Mouse (Mus musculus) heart, embryonic 11.5 days (tissue): ENCODE measurements around the gene Pcgf6. TPM values are rescaled to one million over a fixed set of nuclear protein-coding genes. Genes with fewer than 3 reads are reported as not detected.
"Not testable (repeated sequence)": the region's sequence is repeated elsewhere in the genome, so short reads cannot be mapped to it uniquely, and the experiment has no call there.

ENCODE experiments used
- ATAC-seq: fragments of 200-750 bp; cut with Nextera tagmentation; replicated peaks from 2 replicates; pipeline ENCODE4 v1.8.0; 2017; ENCODE audit warnings: moderate library complexity; ENCODE audit not compliant: insufficient number of reproducible peaks, low FRiP score, low TSS enrichment
- H3K27ac ChIP-seq: fragments of 300-500 bp; sonication (generic); 2 replicates; pipeline ENCODE4 v1.5.1; 2014; ENCODE audit warnings: mild to moderate bottlenecking, low read depth, low read length
- H3K27me3 ChIP-seq: fragments of 300-500 bp; sonication (generic); 2 replicates; pipeline ENCODE4 v1.6.1; 2014; ENCODE audit warnings: mild to moderate bottlenecking, low read length, mixed read lengths; ENCODE audit not compliant: control insufficient read depth, insufficient read depth
- H3K36me3 ChIP-seq: fragments of 300-500 bp; sonication (generic); 2 replicates; pipeline ENCODE4 v1.6.1; 2014; ENCODE audit warnings: mild to moderate bottlenecking, low read length, moderate library complexity, mixed read lengths; ENCODE audit not compliant: control insufficient read depth, insufficient read depth
- H3K4me1 ChIP-seq: fragments of 300-500 bp; sonication (generic); 2 replicates; pipeline ENCODE4 v1.6.1; 2014; ENCODE audit warnings: low read length; ENCODE audit not compliant: control insufficient read depth, insufficient read depth
- H3K4me2 ChIP-seq: fragments of 300-500 bp; sonication (generic); 2 replicates; pipeline ENCODE4 v1.6.1; 2014; ENCODE audit warnings: mild to moderate bottlenecking, moderate library complexity
- H3K4me3 ChIP-seq: fragments of 300-500 bp; sonication (generic); 2 replicates; pipeline ENCODE4 v1.5.1; 2014; ENCODE audit warnings: low read depth, low read length
- H3K9ac ChIP-seq: fragments of 300-500 bp; sonication (generic); 2 replicates; pipeline ENCODE4 v1.6.1; 2014; ENCODE audit warnings: mild to moderate bottlenecking, low read depth, low read length, moderate library complexity
- H3K9me3 ChIP-seq: fragments of 300-500 bp; sonication (generic); replicated peaks from 2 replicates; pipeline ENCODE4 v1.6.1; 2016; ENCODE audit warnings: low read length; ENCODE audit not compliant: control insufficient read depth
- WGBS: fragments of 180-500 bp; shearing (Covaris S2); extraction: QIAGEN DNeasy Blood & Tissue Kit; methylation state at CpG from one replicate; pipeline ENCODE4 v1.1.7; 2014; ENCODE audit not compliant: insufficient replicate concordance; 5-methylcytosine and 5-hydroxymethylcytosine counted together
- polyA plus RNA-seq: library from polyadenylated mRNA; unstranded; fragments of >200 nt; fragmentation: Nextera tagmentation; extraction: Ambion mirVana; gene quantifications from 2 replicates; pipeline ENCODE4 v1.2.1, GENCODE M21; 2014

Pcgf6 gene
- polyA plus RNA-seq, 1 experiment from 2014 or later: 14.9 TPM

DNA sequence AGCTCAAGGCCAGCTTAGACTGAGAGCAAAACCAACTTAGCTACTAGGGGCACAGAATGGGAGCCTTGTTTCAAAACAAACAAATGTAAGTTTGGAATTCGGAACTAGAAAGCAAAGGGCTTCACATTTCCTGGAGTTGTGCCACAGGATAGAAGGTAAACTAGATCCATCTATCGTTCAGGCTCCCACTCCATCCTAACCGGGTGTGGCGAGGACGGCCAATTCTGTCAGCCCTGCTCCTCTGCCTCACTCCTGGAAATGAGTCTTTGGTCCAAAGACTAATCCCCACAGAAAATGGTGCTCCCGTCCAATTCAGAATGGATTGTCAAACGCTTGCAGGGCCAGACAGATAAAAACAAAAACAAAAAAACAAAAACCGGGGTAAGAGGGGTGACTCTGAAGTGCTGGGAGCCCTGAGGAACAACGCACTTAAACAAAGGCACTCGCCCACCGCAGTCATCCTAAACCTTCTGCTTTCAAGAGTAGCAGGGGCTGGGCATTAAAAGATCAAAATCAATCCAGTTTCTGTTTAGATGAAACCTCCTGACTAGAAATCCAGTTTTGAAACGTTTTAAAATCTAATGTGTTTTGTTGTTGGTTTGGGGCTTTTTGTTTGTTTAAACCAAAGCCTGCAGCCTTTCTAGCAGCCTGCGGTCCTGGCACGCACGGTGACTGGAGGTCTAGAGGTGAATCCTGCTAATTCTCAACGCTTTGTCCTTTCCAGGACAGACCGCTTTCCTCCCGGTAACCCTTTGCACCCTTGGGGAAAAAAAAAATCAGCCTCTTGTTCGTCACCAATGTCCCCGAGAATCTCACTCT is 37.2 kb downstream of the Pcgf6 start:
- H3K4me3 ChIP-seq: peak overlapping the region; percentile 37

DNA sequence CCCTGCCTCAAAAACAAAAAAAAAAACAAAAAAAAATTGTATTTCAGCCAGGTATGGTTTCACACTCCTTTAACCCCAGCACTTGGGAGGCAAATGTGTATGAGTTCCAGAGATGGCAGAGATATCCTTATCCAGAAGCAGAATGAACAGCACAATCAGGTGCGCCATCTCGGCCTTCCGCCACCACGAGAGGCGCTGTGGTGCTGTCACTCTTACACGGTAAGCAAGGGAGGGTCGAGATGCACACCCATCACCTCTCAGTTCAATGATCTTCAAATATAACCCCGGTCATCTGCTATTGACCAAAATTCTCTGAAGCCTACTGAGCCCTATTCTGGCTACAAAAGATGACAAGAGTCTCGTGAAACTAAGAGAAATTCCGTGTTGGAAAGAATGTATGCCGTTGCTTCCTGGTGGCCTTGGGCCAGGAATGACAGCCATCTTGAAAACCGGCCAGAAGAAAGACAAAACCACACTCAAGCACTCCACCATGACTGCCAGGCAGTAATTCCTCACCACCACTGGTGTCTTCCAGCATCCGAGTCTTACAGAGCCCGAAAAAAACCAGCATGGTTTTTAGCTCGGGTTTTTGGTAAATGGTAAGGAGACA is 38.1 kb downstream of the Pcgf6 start:
- H3K27me3 ChIP-seq: peaks cover 46% of the 10 kb centered on the region
- no peak overlapping the region for H3K4me3 ChIP-seq
- H3K9ac ChIP-seq: no peak overlapping the region
- peaks cover 10% of the 10 kb centered on the region; the same call in 1 of the 2 replicates for H3K4me1 ChIP-seq
- H3K36me3 ChIP-seq: no peaks in the 10 kb centered on the region
- WGBS: 78% methylated on average over 15 of the region's 15 CpGs
- no peaks in the 10 kb centered on the region for H3K9me3 ChIP-seq
- ATAC-seq: no peak
- no peak overlapping the region for H3K4me2 ChIP-seq
- H3K27ac ChIP-seq: no peak overlapping the region

More for the DNA sequence above, 37.2 kb downstream of the Pcgf6 start:
- no peaks in the 10 kb centered on the region for H3K9me3 ChIP-seq
- H3K36me3 ChIP-seq: no peaks in the 10 kb centered on the region
- H3K27me3 ChIP-seq: peaks cover 54% of the 10 kb centered on the region
- 13% methylated on average over 20 of the region's 20 CpGs for WGBS
- H3K27ac ChIP-seq: no peak overlapping the region
- no peak overlapping the region for H3K4me2 ChIP-seq
- no peak for ATAC-seq
- H3K9ac ChIP-seq: no peak overlapping the region
- H3K4me1 ChIP-seq: peaks cover 10% of the 10 kb centered on the region; the same call in 1 of the 2 replicates

DNA sequence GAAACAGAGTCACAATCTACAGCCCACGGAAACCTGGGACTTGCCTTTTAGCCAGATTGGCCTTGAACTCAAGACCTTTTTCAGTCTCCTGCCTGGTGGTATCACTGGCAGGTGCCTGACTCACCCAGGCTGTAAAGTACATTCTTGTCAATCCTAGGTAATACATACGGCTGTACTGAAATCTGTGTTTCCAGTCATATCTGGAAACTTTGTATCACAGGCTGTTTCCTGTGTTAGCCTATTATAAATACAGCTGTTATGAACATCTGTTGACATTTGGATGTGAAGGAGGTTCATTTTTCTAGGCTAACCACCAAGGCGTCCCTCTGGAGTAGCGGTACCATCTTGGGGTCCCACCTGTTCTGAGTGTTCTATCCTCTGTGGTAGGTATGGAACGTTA is 40.8 kb downstream of the Pcgf6 start:
- H3K27ac ChIP-seq: no peak overlapping the region
- H3K4me1 ChIP-seq: peaks cover 5% of the 10 kb centered on the region; the same call in 1 of the 2 replicates
- no peak overlapping the region for H3K4me3 ChIP-seq
- H3K4me2 ChIP-seq: no peak overlapping the region
- H3K9me3 ChIP-seq: no peaks in the 10 kb centered on the region
- no peak for ATAC-seq
- peaks cover 32% of the 10 kb centered on the region for H3K27me3 ChIP-seq
- WGBS: 80% methylated on average over 5 of the region's 5 CpGs
- H3K9ac ChIP-seq: no peak overlapping the region
- no peaks in the 10 kb centered on the region for H3K36me3 ChIP-seq

DNA sequence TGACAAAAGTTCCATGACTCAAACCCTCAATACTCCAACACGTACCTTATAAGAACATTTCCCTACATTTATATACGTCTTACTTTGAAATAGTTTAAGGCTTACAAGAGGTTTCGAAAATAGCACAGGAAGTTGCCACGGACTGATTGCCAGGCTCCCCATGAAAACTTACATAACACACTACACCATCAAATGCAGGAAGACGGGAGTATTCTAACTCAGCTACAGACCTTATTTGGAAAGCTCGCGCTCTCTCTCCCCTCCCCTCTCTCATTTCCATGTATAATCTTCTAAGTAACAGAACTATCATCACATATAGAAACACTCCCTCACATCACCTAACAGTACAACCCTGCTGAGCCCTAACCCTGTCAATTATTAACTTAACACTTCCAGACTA is 41.3 kb downstream of the Pcgf6 start:
- 78% methylated on average over 7 of the region's 7 CpGs for WGBS
- Histone ChIP-seq H3K4me1 (peaks cover 5% of the 10 kb centered on the region; the same call in 1 of the 2 replicates), H3K9ac (no peak overlapping the region), H3K27ac (no peak overlapping the region), H3K9me3 (no peaks in the 10 kb centered on the region), H3K27me3 (peaks cover 27% of the 10 kb centered on the region), H3K4me3 (no peak overlapping the region), H3K4me2 (no peak overlapping the region), H3K36me3 (no peaks in the 10 kb centered on the region)
- ATAC-seq: no peak

GRCm38 (mm10) chr19:47006321-47006720 is 44.4 kb downstream of the Pcgf6 start:
- Histone ChIP-seq H3K4me2 (no peak overlapping the region), H3K9me3 (no peaks in the 10 kb centered on the region), H3K27me3 (0 out of 2 replicates have a peak, but pooled peaks cover 2% of the 10 kb centered on the region), H3K4me3 (no peak overlapping the region), H3K36me3 (no peaks in the 10 kb centered on the region), H3K27ac (no peak overlapping the region), H3K9ac (no peak overlapping the region), H3K4me1 (no peaks in the 10 kb centered on the region)
- 1% methylated on average over 4 of the region's 4 CpGs for WGBS
- no peak for ATAC-seq

DNA sequence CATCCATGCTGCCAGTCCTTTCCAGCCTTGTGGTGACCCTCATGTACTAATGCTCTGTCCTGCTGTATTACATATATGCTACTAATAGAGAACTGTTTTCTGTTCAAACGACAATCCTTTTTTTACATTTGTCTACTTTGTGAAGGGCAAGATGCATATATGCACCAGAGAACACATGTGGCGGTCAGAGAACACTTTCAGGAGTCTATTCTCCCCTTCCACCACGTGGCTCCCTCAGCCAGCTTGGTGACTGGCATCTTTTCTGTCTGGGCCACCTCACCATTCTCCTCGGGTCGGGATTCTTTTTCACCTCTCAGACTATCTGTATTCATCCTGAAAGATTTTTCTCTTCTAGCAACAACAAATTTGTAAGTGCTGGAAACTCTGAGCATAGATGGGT is 44.8 kb downstream of the Pcgf6 start:
- WGBS: 60% methylated on average over 5 of the region's 5 CpGs
- Histone ChIP-seq H3K4me2 (no peak overlapping the region), H3K4me1 (no peaks in the 10 kb centered on the region), H3K4me3 (no peak overlapping the region), H3K27me3 (no peaks in the 10 kb centered on the region), H3K9ac (no peak overlapping the region), H3K36me3 (no peaks in the 10 kb centered on the region), H3K9me3 (no peaks in the 10 kb centered on the region), H3K27ac (no peak overlapping the region)
- ATAC-seq: no peak

DNA sequence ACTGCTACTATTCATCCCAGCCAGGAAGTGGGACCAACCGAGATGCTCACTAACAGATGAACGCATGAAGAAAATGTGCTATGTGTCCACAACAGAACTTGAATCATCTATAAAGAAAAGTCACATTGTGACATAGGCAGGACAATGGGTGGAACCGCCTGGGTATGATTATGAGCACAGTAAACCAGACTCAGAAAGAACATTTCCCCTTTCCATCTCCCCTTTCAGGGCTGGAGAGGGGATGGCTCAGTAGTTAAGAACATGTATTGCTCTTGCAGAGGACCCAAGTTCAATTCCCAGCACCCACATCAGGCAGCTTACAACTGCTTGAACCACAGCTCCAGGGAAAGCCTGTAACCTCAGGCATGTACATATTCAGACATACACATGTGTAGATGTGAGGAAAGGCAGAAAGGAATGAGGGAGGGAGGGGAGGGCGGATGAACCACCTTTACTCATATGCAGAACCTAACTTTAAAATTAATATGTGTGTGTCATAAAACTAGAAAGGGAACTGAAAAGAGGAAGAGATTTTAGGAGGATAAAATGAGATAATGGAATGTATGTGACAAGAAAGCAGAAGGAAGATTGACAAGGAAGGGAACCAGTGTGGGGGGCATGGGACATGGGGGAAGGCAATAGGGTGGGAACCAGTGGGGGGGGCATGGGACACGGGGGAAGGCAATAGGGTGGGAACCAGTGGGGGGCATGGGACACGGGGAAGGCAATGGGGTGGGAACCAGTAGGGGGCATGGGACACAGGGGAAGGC is 46.8 kb downstream of the Pcgf6 start:
- H3K36me3 ChIP-seq: no peaks in the 10 kb centered on the region
- H3K4me2 ChIP-seq: no peak overlapping the region
- H3K27ac ChIP-seq: no peak overlapping the region
- H3K9me3 ChIP-seq: no peaks in the 10 kb centered on the region
- no peak overlapping the region for H3K4me3 ChIP-seq
- H3K9ac ChIP-seq: no peak overlapping the region
- no peaks in the 10 kb centered on the region for H3K4me1 ChIP-seq
- H3K27me3 ChIP-seq: no peaks in the 10 kb centered on the region
- ATAC-seq: no peak
- 74% methylated on average over 6 of the region's 6 CpGs for WGBS

- WGBS: 73% methylated on average over 2 of the region's 3 CpGs
- not testable (repeated sequence) for H3K4me3 ChIP-seq, H3K4me1 ChIP-seq, H3K9ac ChIP-seq, H3K27me3 ChIP-seq, H3K36me3 ChIP-seq, ATAC-seq, H3K9me3 ChIP-seq, H3K27ac ChIP-seq, H3K4me2 ChIP-seq
Observed at GRCm38 (mm10) chr19:47000357-47000756, 50.3 kb downstream of the Pcgf6 start.
